In genomic region chr1:87051369-87051768, GRCm38 (mm10) we compare ENCODE assay signal across 41 mouse cellular contexts. TPM values are rescaled to one million over a fixed set of nuclear protein-coding genes. Genes with fewer than 3 reads are reported as not detected.
DNase-seq lines count a peak whose midpoint lies in the region; ATAC-seq and TF ChIP-seq lines count a peak whose summit lies in the region.
"Had no signal": no experiment of that assay in that cellular context is flagged by ENCODE, and none has a peak within 500 bp of the region (broad histone marks: within the 10 kb centered on the region; RNA-seq: fewer than 3 reads in every experiment).

No protein-coding gene starts in this region.

- H3K27ac ChIP-seq in hindbrain, postnatal 0 days, result 0 out of 2 replicates have a peak overlapping the region, but pooled peaks have one; percentile 15
- H3K27ac ChIP-seq in hindbrain, embryonic 14.5 days, result no peak overlapping the region
- no peak overlapping the region for H3K27ac ChIP-seq in embryonic facial prominence, embryonic 10.5 days (replicated peaks)
- H3K27ac ChIP-seq: heart, embryonic 13.5 days; hindbrain, embryonic 15.5 days; kidney, embryonic 15.5 days; left cerebral cortex, adult 2 months; limb, embryonic 12.5 days; lung, embryonic 15.5 days; midbrain, embryonic 12.5 days had no signal

- H3K4me3 ChIP-seq in hindbrain, postnatal 0 days (ENCODE audit: low read length), result no peak overlapping the region
- H3K4me3 ChIP-seq in hindbrain, embryonic 14.5 days (replicated peaks; ENCODE audit: low read length), result no peak overlapping the region
- no peak overlapping the region for H3K4me3 ChIP-seq in embryonic facial prominence, embryonic 10.5 days
- H3K4me3 ChIP-seq: erythroblast, embryonic 14.5 days; heart, embryonic 13.5 days; hindbrain, embryonic 15.5 days; kidney, embryonic 15.5 days; left cerebral cortex, adult 2 months; limb, embryonic 12.5 days; lung, embryonic 15.5 days; midbrain, embryonic 12.5 days; neural tube, embryonic 13.5 days had no signal

- 0 out of 2 replicates have a peak, but pooled peaks cover 4% of the 10 kb centered on the region for H3K36me3 ChIP-seq in hindbrain, postnatal 0 days (ENCODE audit: insufficient read depth, low read length)
- H3K36me3 ChIP-seq in hindbrain, embryonic 14.5 days (replicated peaks; ENCODE audit: control insufficient read depth, insufficient read depth), result peaks cover 15% of the 10 kb centered on the region
- peaks cover 25% of the 10 kb centered on the region for H3K36me3 ChIP-seq in embryonic facial prominence, embryonic 10.5 days (replicated peaks)

- DNase-seq in adrenal gland, postnatal 25 days, result peak; percentile 12
- DNase-seq in adrenal gland, postnatal 10 days, result no peak
- DNase-seq in hindbrain, postnatal 0 days (ENCODE audit: low spot score), result no peak
- DNase-seq in hindbrain, embryonic 14.5 days (ENCODE audit: low spot score), result no peak
- DNase-seq in 416B (ENCODE audit: low read depth), result peak; percentile 44
- peak; percentile 64 for DNase-seq in brain, adult 2 months (ENCODE audit: low read depth, low spot score)
- no peak for DNase-seq in spleen, adult 18-20 months
- no peak for DNase-seq in embryonic facial prominence, embryonic 10.5 days (ENCODE audit: low spot score)
- DNase-seq: cerebellum, adult 18-20 months; gastrocnemius, postnatal 10 days; heart, postnatal 10 days; kidney, adult 18-20 months; kidney, postnatal 25 days; lung, postnatal 36 days; right cerebral cortex, postnatal 14 days; thymus, adult 2 months; thymus, postnatal 36 days had no signal

- no peaks in the 10 kb centered on the region for H3K9me3 ChIP-seq in hindbrain, postnatal 0 days (ENCODE audit: low read length)
- no peaks in the 10 kb centered on the region for H3K9me3 ChIP-seq in hindbrain, embryonic 14.5 days (ENCODE audit: control insufficient read depth, low read length)
- no peaks in the 10 kb centered on the region for H3K9me3 ChIP-seq in embryonic facial prominence, embryonic 10.5 days
- H3K9me3 ChIP-seq: heart, embryonic 13.5 days; hindbrain, embryonic 15.5 days; kidney, embryonic 15.5 days; limb, embryonic 12.5 days; lung, embryonic 15.5 days; midbrain, embryonic 12.5 days; neural tube, embryonic 13.5 days had no signal

- H3K4me1 ChIP-seq in hindbrain, postnatal 0 days (ENCODE audit: insufficient read depth, low read length), result no peaks in the 10 kb centered on the region
- H3K4me1 ChIP-seq in hindbrain, embryonic 14.5 days (replicated peaks; ENCODE audit: control insufficient read depth, insufficient read depth, low read length), result peaks cover 9% of the 10 kb centered on the region
- peaks cover 2% of the 10 kb centered on the region; the same call in 1 of the 2 replicates for H3K4me1 ChIP-seq in embryonic facial prominence, embryonic 10.5 days
- H3K4me1 ChIP-seq: kidney, embryonic 15.5 days; lung, embryonic 15.5 days had no signal

- no peak overlapping the region for H3K9ac ChIP-seq in hindbrain, postnatal 0 days (replicated peaks; ENCODE audit: low read length)
- H3K9ac ChIP-seq in hindbrain, embryonic 14.5 days, result no peak overlapping the region
- H3K9ac ChIP-seq: heart, embryonic 13.5 days; hindbrain, embryonic 15.5 days; kidney, embryonic 15.5 days; limb, embryonic 12.5 days; lung, embryonic 15.5 days; midbrain, embryonic 12.5 days had no signal

- no peak for ATAC-seq in hindbrain, postnatal 0 days
- ATAC-seq in hindbrain, embryonic 14.5 days (ENCODE audit: low FRiP score), result no peak
- ATAC-seq: forebrain, embryonic 16.5 days had no signal

- no peak overlapping the region for H3K4me2 ChIP-seq in hindbrain, postnatal 0 days (ENCODE audit: low read depth, low read length)
- no peak overlapping the region for H3K4me2 ChIP-seq in hindbrain, embryonic 14.5 days (replicated peaks)
- H3K4me2 ChIP-seq: heart, embryonic 13.5 days; hindbrain, embryonic 15.5 days; kidney, embryonic 15.5 days; limb, embryonic 12.5 days; lung, embryonic 15.5 days; midbrain, embryonic 12.5 days; neural tube, embryonic 13.5 days had no signal

- no peaks in the 10 kb centered on the region for H3K27me3 ChIP-seq in hindbrain, postnatal 0 days (ENCODE audit: insufficient read depth, low read length)
- no peaks in the 10 kb centered on the region for H3K27me3 ChIP-seq in hindbrain, embryonic 14.5 days (ENCODE audit: control insufficient read depth, insufficient read depth, low read length)
- H3K27me3 ChIP-seq in embryonic facial prominence, embryonic 10.5 days (replicated peaks; ENCODE audit: low read depth, poor library complexity, severe bottlenecking), result no peaks in the 10 kb centered on the region
- H3K27me3 ChIP-seq: heart, embryonic 13.5 days; hindbrain, embryonic 15.5 days; kidney, embryonic 15.5 days; limb, embryonic 12.5 days; lung, embryonic 15.5 days; midbrain, embryonic 12.5 days; neural tube, embryonic 13.5 days had no signal

- TF ChIP-seq CTCF in hindbrain, postnatal 0 days (IDR thresholded peaks at IDR 0.05; ENCODE audit: low read depth), result no peak

- WGBS in hindbrain, postnatal 0 days, result 68% methylated on average over 4 of the region's 4 CpGs
- 84% methylated on average over 4 of the region's 4 CpGs for WGBS in hindbrain, embryonic 14.5 days
- 91% methylated on average over 4 of the region's 4 CpGs for WGBS in embryonic facial prominence, embryonic 10.5 days

RNA-seq across cellular contexts. Expression of gene Alppl2, which starts 38.4 kb away (rescaled TPM):
- not detected in 2 replicates for total RNA-seq in adrenal gland, postnatal 25 days (2021)
- total RNA-seq in adrenal gland, postnatal 10 days (2021), result not detected
- not detected in 2 replicates for total RNA-seq in hindbrain, postnatal 0 days (2014; rRNA removed)
- not detected in 2 replicates for polyA plus RNA-seq in hindbrain, postnatal 0 days (2015; fragmentation: Nextera tagmentation; extraction: Ambion mirVana)
- polyA plus RNA-seq in hindbrain, embryonic 14.5 days (2014; fragmentation: Nextera tagmentation; extraction: Ambion mirVana), result not detected in 2 replicates
- not detected in 2 replicates for polyA plus RNA-seq in embryonic facial prominence, embryonic 10.5 days (2016; fragmentation: Nextera tagmentation; extraction: Ambion mirVana)
- total RNA-seq: common myeloid progenitor, adult 5-6 weeks; gastrocnemius, postnatal 10 days; heart, adult 8-10 months; heart, postnatal 10 days; hematopoietic stem cell, adult 5-6 weeks; layer of hippocampus, adult 18-20 months; layer of hippocampus, postnatal 14 days; left cerebral cortex, adult 2 months; left cerebral cortex, postnatal 25 days; liver, adult 2 months; megakaryocyte, adult 5-6 weeks; midbrain, postnatal 0 days had no signal
- polyA plus RNA-seq: embryonic facial prominence, embryonic 14.5 days; erythroblast, embryonic 14.5 days; forebrain, embryonic 11.5 days; forebrain, embryonic 16.5 days; heart, embryonic 13.5 days; hindbrain, embryonic 15.5 days; intestine, embryonic 14.5 days; kidney, embryonic 15.5 days; limb, embryonic 12.5 days; liver, adult 2 months; liver, embryonic 16.5 days; lung, embryonic 15.5 days; midbrain, embryonic 12.5 days; midbrain, postnatal 0 days; neural tube, embryonic 13.5 days had no signal

RNA-seq across cellular contexts. Expression of gene Alpi, which starts 50.0 kb away (rescaled TPM):
- total RNA-seq in adrenal gland, postnatal 25 days (2021), result not detected in 2 replicates
- not detected for total RNA-seq in adrenal gland, postnatal 10 days (2021)
- not detected in 2 replicates for total RNA-seq in hindbrain, postnatal 0 days (2014; rRNA removed)
- not detected in 2 replicates for polyA plus RNA-seq in hindbrain, postnatal 0 days (2015; fragmentation: Nextera tagmentation; extraction: Ambion mirVana)
- polyA plus RNA-seq in hindbrain, embryonic 14.5 days (2014; fragmentation: Nextera tagmentation; extraction: Ambion mirVana), result not detected in 2 replicates
- polyA plus RNA-seq in embryonic facial prominence, embryonic 10.5 days (2016; fragmentation: Nextera tagmentation; extraction: Ambion mirVana), result not detected in 2 replicates
- total RNA-seq: common myeloid progenitor, adult 5-6 weeks; gastrocnemius, postnatal 10 days; heart, adult 8-10 months; heart, postnatal 10 days; hematopoietic stem cell, adult 5-6 weeks; layer of hippocampus, adult 18-20 months; left cerebral cortex, adult 2 months; left cerebral cortex, postnatal 25 days; liver, adult 2 months; megakaryocyte, adult 5-6 weeks had no signal
- polyA plus RNA-seq: embryonic facial prominence, embryonic 14.5 days; erythroblast, embryonic 14.5 days; forebrain, embryonic 11.5 days; forebrain, embryonic 16.5 days; gonadal fat pad, adult 2 months; heart, embryonic 13.5 days; hindbrain, embryonic 15.5 days; kidney, embryonic 15.5 days; limb, embryonic 12.5 days; midbrain, embryonic 12.5 days; midbrain, postnatal 0 days; neural tube, embryonic 13.5 days had no signal

Comparison
In these comparisons a context has a peak if more than half of its experiments do, and no peak if none do; other contexts are left out.
1. DNase-seq: peak in adrenal gland, postnatal 25 days (single experiment), 416B (single experiment) and brain, adult 2 months (single experiment); none in adrenal gland, postnatal 10 days (single experiment), hindbrain, postnatal 0 days (single experiment), hindbrain, embryonic 14.5 days (single experiment), spleen, adult 18-20 months (0 of 2) and embryonic facial prominence, embryonic 10.5 days (single experiment).